Mouse (Mus musculus) testis, adult 2 months (tissue): ENCODE data around the gene Mrps16.

Source experiments
- CTCF ChIP-seq: fragments of 200-500 bp; IDR thresholded peaks from 2 replicates; pipeline ENCODE4 v1.5.1; 2012; ENCODE audit warnings: low read depth, mild to moderate bottlenecking, inconsistent platforms, low read length, moderate library complexity; ENCODE audit not compliant: control insufficient read depth, insufficient read depth, insufficient replicate concordance
- POLR2A ChIP-seq: fragments of 200-500 bp; IDR thresholded peaks from 2 replicates; pipeline ENCODE4 v1.6.1; 2012; ENCODE audit warnings: low read depth, mild to moderate bottlenecking, inconsistent platforms, low read length, moderate library complexity; ENCODE audit not compliant: control insufficient read depth

GRCm38 (mm10) chr14:20397220-20397619, 3.8 kb upstream of the Mrps16 start:
- TF ChIP-seq CTCF (no peak), POLR2A (no peak)
